Mouse (Mus musculus) CD4-positive, CD25-positive, alpha-beta regulatory T cell, adult 2 months (primary cell): Measurements from ENCODE around the gene Gm26566.

ENCODE experiments used
- DNase-seq: peaks from one replicate; pipeline ENCODE4 v3.0.0-alpha.2; 2012; ENCODE audit warnings: low read depth, low spot score

Gene Gm26566

DNA sequence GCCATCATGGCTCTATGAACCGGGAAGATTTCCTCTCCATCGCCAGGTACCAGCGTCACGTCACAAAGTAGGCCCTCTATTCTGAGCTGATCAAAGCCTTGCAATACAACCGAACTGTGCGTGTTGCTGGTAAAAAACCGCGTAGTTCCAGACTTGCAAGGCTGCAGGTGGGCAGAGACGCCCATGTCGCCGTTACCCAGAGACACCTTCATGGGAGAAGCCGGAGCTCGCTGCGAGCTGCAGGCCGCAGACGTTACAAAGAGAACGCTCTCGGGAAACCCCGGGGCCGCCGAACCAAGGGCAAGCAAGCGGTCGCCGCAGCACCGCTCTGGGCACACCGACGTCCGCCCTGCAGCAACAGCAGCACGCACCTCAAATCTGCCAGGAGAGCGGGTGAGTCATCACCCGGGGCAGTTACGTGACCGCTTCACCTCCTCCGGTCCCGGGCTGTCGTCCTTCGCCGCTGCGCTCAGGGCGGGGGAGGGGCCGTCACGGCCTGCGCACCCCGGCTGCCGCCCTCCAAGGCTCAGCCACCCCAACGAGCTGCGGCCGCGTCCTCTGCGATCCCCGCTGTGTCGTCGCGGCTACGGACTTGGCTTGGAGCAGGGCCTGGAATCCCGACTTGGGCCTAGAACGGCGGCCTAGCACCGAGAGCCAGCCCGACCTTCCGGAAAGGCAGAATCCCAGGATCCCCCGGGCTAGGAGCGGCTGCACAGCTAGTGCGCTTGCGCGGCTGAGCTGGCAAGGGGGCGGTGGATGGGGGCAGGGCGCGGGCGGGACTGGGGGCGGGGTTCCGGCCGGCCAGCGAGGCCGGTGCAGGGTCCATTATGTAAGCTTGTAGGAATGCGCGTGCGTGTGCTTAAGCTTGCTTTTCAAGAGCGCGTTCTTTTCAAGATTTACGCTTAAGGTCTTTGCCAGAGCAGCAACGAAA, at the start of gene Gm26566, which contains the start of gene Klhl9:
TSS of gene Gm26566 (plus strand) at position 15 of the 931 bp plus-strand sequence.
TSS of gene Klhl9 (minus strand) at position 675 of the 931 bp plus-strand sequence.
- peak; percentile 91 for DNase-seq

DNA sequence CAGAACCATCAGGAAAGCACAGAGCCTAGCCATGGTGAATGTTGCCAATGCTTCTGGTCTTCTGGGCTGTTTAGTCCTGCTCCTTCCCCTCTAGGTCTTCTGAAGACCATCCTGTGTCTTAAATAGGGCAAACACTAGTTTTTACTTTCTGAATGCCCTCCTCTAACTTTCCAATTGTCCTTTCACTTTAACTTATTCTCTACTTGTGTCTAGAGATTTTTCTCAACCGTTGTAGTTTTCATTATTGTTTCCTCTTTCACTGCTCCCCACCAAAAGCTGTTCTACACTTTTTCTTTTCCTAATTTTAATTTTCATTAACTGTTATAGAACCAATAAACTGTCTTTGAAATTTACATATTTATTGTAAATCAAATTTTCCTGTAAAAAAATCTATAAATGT, 44.8 kb upstream of the Gm26566 start, which contains the start of gene Ifna16:
TSS of gene Ifna16 (minus strand) at position 101 of the 400 bp plus-strand sequence.
- DNase-seq = no peak

DNA sequence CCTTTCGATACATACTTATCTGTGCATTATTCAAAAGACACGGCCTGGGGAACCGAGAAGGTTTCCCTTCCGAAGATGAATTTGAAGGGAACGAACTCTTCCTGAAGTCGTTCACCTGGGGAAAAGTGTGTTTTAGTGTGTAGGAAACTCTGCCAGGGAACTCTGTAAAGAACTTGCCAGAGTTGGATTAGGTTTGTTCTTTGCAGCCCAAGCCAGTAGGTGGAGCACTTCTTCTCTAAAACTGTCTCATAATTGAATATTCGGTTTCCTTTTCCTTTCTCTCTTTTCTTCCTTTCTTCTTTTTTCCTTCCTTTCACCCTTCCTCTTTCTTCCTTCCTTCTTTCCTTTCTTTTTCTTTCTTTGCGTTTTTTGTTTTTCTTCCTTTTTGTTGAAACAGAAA, 41.2 kb upstream of the Gm26566 start:
- peak; percentile 70 for DNase-seq

- no peak for DNase-seq
Observed at GRCm38 (mm10) chr4:88681353-88681752, 40.3 kb upstream of the Gm26566 start.

- DNase-seq = no peak
Observed at GRCm38 (mm10) chr4:88683812-88684211, 37.8 kb upstream of the Gm26566 start, which contains the start of gene Ifna2. Ifna2 (minus strand) TSS chr4:88683912.

GRCm38 (mm10) chr4:88691259-88691658, 30.3 kb upstream of the Gm26566 start, which contains the start of gene Ifnab:
Ifnab (minus strand) TSS chr4:88691359.
- no peak for DNase-seq

DNA sequence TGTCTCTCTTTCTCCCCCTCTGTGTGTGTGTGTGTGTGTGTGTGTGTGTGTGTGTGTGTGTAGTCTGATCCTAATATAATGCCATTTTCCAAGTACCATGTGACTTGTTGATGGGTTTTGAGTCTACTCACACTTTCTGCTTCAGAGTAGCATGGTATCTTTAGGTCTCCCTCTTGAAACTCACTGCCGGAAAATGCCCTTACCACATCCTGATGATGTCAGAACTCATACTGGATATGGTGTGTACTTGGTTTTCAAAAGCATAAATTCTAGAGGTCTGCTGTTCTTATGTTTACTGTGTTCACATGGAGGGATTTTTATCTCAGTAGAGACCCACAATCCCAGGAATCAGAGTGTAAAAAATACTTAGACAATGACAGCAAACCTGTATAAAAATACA, 29.1 kb upstream of the Gm26566 start:
- DNase-seq = peak; percentile 68

GRCm38 (mm10) chr4:88693392-88693791, 28.2 kb upstream of the Gm26566 start:
- peak; percentile 51 for DNase-seq

DNA sequence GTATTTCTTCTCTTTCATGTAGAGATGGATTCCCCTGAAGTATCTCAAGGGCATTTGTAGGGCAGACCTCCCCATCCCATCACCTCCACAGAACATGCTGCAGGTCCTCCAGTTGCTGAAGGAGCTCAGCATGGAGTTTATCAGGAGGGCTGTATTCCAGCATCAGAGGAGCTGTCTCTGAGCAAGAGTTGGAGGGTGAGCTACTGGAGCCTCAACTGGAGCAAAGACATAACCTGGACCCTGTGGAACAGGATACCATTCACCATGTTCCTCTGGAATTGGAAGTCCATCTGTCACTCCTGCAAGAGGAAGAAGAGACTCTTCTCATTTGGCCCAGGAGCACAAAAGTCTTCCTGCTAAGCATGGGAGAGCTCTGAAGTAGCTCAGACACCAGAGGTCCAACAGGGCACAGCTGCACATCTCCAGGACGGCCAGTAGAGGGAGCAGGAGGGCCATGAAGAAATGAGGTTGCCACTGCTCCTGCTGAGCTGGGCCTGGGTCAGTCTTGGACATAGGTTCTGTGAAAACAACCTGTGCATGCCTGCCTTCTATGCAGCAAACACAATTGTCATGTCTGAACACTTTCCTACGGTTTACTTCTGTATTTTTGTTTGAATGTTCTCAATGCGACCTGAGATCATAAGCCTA, 25.2 kb upstream of the Gm26566 start:
- peak; percentile 86 for DNase-seq

DNA sequence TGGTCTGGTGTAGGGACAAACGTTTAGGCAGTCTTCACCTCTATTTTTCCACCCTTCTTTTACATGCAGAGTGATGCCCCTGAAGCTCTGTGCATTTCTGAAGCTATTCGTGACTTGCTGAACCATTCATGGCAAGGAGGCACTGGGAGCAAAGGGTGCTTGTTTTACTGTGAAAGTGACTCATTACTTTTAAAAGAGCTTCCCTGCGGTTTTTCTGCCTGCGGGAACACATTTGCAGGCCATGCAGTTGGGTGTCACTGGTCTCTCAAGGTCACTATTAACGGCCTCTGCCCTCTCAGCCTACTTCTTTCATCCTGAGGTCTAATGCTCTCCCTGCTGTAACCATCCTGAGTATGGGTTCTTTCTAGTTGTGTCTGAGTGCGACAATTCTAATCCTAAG, 24.5 kb upstream of the Gm26566 start:
- no peak for DNase-seq

DNA sequence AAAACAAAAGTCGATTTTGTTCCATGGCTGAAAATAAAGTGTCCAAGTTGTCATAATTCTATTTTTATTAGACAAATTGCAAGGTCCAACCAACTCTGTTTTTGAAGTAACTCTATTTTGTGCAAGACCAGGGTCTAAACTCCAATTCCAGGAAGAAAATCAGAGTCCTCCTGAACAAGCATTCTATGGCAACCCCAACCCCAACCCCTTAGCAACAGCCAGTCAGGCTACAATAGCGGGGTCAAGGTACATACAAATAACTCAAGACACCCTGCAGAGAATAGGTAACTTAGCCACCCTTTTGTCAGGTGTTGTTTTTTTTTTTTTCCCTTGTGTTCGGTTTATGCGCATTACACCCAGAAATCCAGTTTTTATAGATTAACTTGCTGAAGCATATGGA, 23.9 kb upstream of the Gm26566 start:
- no peak for DNase-seq

GRCm38 (mm10) chr4:88698781-88699180, 22.8 kb upstream of the Gm26566 start:
- DNase-seq = no peak

- no peak for DNase-seq
Observed at GRCm38 (mm10) chr4:88699301-88699700, 22.3 kb upstream of the Gm26566 start.

DNA sequence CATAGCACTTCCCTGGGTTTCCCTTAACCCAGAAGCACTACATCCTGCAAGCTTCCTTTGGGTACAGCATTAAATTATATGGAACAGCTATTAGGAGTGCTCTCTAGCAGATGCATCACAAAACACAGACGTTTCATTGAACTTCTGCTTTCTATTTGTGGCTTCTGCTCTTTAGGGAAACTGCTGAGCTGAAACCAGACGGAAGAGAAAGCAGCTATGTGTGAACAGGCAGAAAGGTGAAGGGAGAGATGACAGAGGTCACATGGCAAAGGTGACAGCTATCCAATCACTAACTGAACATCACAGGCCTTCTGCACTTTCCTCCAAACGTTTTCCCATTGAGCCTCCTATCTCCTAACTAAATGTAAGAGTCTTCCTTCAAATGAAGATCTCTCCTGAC, 15.7 kb upstream of the Gm26566 start:
- DNase-seq = no peak

- DNase-seq = no peak
Observed at GRCm38 (mm10) chr4:88707128-88707826, 14.3 kb upstream of the Gm26566 start.

DNA sequence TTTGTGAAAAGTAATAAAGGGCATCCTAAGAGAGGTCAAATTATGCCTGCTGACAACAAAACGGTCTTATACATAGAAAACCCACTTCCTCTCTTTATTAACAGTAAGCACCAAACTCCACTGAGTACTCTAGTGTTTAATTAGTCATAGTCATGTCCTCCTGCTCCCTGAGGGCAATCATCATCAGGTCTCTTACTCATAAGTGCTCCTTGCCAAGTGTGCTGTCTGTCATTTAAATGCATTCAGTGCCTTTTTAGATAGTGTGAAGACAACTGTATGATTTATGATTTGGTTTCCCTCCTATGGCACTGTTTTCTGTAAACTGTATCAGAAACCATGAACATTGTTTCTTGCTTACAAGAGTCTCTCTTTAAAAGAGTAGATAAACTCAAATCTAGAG, 7.3 kb upstream of the Gm26566 start:
- DNase-seq = no peak

GRCm38 (mm10) chr4:88715059-88715458, 6.5 kb upstream of the Gm26566 start:
- DNase-seq = no peak

- no peak for DNase-seq
Observed at GRCm38 (mm10) chr4:88718715-88719114, 2.9 kb upstream of the Gm26566 start.

DNA sequence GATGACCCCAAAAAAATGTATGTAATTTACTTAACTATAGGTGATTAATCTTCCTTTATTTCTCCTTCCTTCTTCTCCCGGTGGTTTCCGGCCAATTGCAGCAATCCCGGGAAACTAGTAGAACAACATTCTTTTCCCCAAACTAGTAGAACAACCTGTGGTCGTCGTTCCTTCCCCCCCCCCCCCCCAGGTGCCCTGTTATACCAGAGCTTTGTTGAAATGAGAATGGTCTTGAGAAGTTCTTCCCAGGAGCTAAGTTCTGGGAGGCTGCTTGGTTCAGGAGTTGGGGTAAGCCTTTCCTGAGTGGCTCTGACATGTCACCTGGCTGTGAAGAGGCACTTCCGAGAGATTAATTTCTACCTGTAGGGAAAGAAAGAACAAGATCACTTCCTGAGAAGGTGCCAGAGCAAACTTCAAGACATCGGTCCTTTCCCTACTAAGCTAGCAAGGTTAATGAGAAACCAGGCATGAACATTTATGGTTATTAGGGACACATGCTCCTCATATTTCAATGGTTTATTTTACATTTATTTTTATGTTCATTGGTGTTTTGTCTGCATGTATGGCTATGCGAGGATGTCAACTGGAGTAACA, 2.0 kb downstream of the Gm26566 start:
- DNase-seq = no peak

DNA sequence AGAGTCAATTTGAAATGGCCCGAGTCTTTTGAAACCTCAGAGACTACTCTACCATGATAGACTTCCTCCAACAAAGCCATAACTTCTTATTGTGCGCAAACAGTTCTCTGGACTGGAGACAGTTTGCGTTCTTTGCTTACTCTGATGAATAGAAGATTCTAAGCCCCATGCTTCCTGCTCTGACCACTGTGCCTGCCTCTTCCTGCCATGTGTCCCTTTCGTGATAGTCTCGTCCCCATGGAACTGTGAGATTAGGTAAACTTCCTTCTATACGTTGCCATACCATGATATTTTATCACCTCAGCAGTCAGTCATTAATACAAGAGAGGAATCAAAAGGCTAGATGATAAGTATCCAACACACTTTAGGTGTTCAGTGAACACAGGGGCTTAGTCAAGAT, 5.1 kb downstream of the Gm26566 start:
- no peak for DNase-seq

GRCm38 (mm10) chr4:88727324-88727723, 5.7 kb downstream of the Gm26566 start:
- DNase-seq = peak; percentile 80
